Mouse (Mus musculus) ES-E14 (cell line): ENCODE measurements at regions not wholly inside any gene's neighbourhood (a gene's known extent, or its start where the extent isn't known, plus 50 kb on each side); places are given as distances from the start of the nearest gene placed in this dataset.

ENCODE experiments used
- CHD2 ChIP-seq: IDR thresholded peaks from 2 replicates; pipeline ENCODE4 v1.6.1; 2014; ENCODE audit warnings: mild to moderate bottlenecking, low read depth, low read length, inconsistent platforms
- HCFC1 ChIP-seq: IDR thresholded peaks from 2 replicates; pipeline ENCODE4 v1.6.1; 2012; ENCODE audit warnings: low read length, inconsistent platforms, borderline replicate concordance; ENCODE audit not compliant: insufficient read depth
- MAFK ChIP-seq: IDR thresholded peaks from 2 replicates; pipeline ENCODE4 v1.6.1; 2014; ENCODE audit warnings: mild to moderate bottlenecking, low read depth, low read length, inconsistent platforms; ENCODE audit not compliant: insufficient read depth
- ZC3H11A ChIP-seq: IDR thresholded peaks from 2 replicates; pipeline ENCODE4 v1.6.1; 2012; ENCODE audit warnings: low read depth, mild to moderate bottlenecking, inconsistent platforms, low read length, borderline replicate concordance

GRCm38 (mm10) chr3:137193873-137194272 is 147.0 kb upstream of the Emcn start:
- no peak for TF ChIP-seq MAFK
- no peak for TF ChIP-seq ZC3H11A
- TF ChIP-seq CHD2 = no peak
- TF ChIP-seq HCFC1 = no peak
